Mouse (Mus musculus) heart, adult 2 months (tissue): ENCODE data around the gene Rnasek.

Experiments used
- CTCF ChIP-seq: fragments of 200-600 bp; IDR thresholded peaks from 2 replicates; pipeline ENCODE4 v1.8.1; 2022; ENCODE audit warnings: antibody characterized with exemption, mild to moderate bottlenecking, moderate library complexity
- POLR2A ChIP-seq: fragments of 200-500 bp; IDR thresholded peaks from 2 replicates; pipeline ENCODE4 v1.6.1; 2011; ENCODE audit warnings: mild to moderate bottlenecking, low read depth, low read length, control low read depth; ENCODE audit not compliant: insufficient read depth

- TF ChIP-seq CTCF (peak; percentile 31), POLR2A (peak; percentile 85)
Measured at GRCm38 (mm10) chr11:70228828-70229227, 10.8 kb downstream of the Rnasek start.
